In genomic region chr9:119751507-119751906, GRCm38 (mm10) we compare ENCODE assay signal across 10 mouse cellular contexts. TPM values are rescaled to one million over a fixed set of nuclear protein-coding genes. Genes with fewer than 3 reads are reported as not detected.
DNase-seq lines count a peak whose midpoint lies in the region; ATAC-seq lines count a peak whose summit lies in the region.
"Had no signal": no experiment of that assay in that cellular context is flagged by ENCODE, and none has a peak within 500 bp of the region (broad histone marks: within the 10 kb centered on the region; RNA-seq: fewer than 3 reads in every experiment).

No protein-coding gene starts in this region.

- WGBS in forebrain, embryonic 13.5 days, result 13% methylated on average over 5 of the region's 5 CpGs
- 10% methylated on average over 5 of the region's 5 CpGs for WGBS in neural tube, embryonic 11.5 days

- H3K36me3 ChIP-seq in forebrain, embryonic 13.5 days (ENCODE audit: poor library complexity, severe bottlenecking), result no peaks in the 10 kb centered on the region
- H3K36me3 ChIP-seq in neural tube, embryonic 11.5 days (ENCODE audit: control insufficient read depth, insufficient read depth, low read length), result no peaks in the 10 kb centered on the region
- H3K36me3 ChIP-seq: heart, embryonic 13.5 days had no signal

- H3K4me1 ChIP-seq in forebrain, embryonic 13.5 days, result no peaks in the 10 kb centered on the region
- H3K4me1 ChIP-seq in neural tube, embryonic 11.5 days (ENCODE audit: control insufficient read depth, insufficient read depth, low read length), result no peaks in the 10 kb centered on the region
- H3K4me1 ChIP-seq: megakaryocyte, embryonic 14.5 days had no signal

- peak; percentile 65 for ATAC-seq in forebrain, embryonic 13.5 days
- ATAC-seq in neural tube, embryonic 11.5 days (ENCODE audit: insufficient read depth, low FRiP score, low TSS enrichment), result no peak

- H3K9ac ChIP-seq in forebrain, embryonic 13.5 days, result no peak overlapping the region
- H3K9ac ChIP-seq in neural tube, embryonic 11.5 days (ENCODE audit: low read length), result no peak overlapping the region
- H3K9ac ChIP-seq: heart, embryonic 13.5 days had no signal

- peaks cover 6% of the 10 kb centered on the region; the same call in 1 of the 2 replicates for H3K9me3 ChIP-seq in forebrain, embryonic 13.5 days (replicated peaks)
- H3K9me3 ChIP-seq in neural tube, embryonic 11.5 days (ENCODE audit: control insufficient read depth, low read length), result no peaks in the 10 kb centered on the region
- H3K9me3 ChIP-seq: heart, embryonic 13.5 days had no signal

- no peak overlapping the region for H3K4me3 ChIP-seq in forebrain, embryonic 13.5 days
- no peak overlapping the region for H3K4me3 ChIP-seq in neural tube, embryonic 11.5 days (ENCODE audit: low read depth, low read length)
- H3K4me3 ChIP-seq: heart, embryonic 13.5 days; megakaryocyte, embryonic 14.5 days had no signal

- no peaks in the 10 kb centered on the region for H3K27me3 ChIP-seq in forebrain, embryonic 13.5 days
- no peaks in the 10 kb centered on the region for H3K27me3 ChIP-seq in neural tube, embryonic 11.5 days (ENCODE audit: control insufficient read depth, insufficient read depth, low read length)
- H3K27me3 ChIP-seq: heart, embryonic 13.5 days had no signal

- DNase-seq in cerebellum, adult 9-10 months, result peak; percentile 10
- no peak for DNase-seq in cerebellum, adult 18-20 months
- DNase-seq in right cerebral cortex, adult 18-20 months, result peak; percentile 45
- no peak for DNase-seq in right cerebral cortex, postnatal 14 days
- DNase-seq in layer of hippocampus, postnatal 10 days (ENCODE audit: low spot score in 2 of 2), result peak; percentile 32 to 52
- peak; percentile 34 for DNase-seq in neural tube, embryonic 11.5 days (ENCODE audit: low spot score)
- DNase-seq in gastrocnemius, adult 18-20 months (ENCODE audit: low spot score), result no peak

- no peak overlapping the region for H3K4me2 ChIP-seq in forebrain, embryonic 13.5 days
- no peak overlapping the region for H3K4me2 ChIP-seq in neural tube, embryonic 11.5 days (ENCODE audit: low read depth)
- H3K4me2 ChIP-seq: heart, embryonic 13.5 days had no signal

- no peak overlapping the region for H3K27ac ChIP-seq in forebrain, embryonic 13.5 days
- no peak overlapping the region for H3K27ac ChIP-seq in neural tube, embryonic 11.5 days (ENCODE audit: low read depth, low read length)
- H3K27ac ChIP-seq: heart, embryonic 13.5 days had no signal

RNA-seq across cellular contexts. Expression of gene Scn10a, which starts 32.4 kb away (rescaled TPM):
- polyA plus RNA-seq in forebrain, embryonic 13.5 days (2015; fragmentation: Nextera tagmentation; extraction: Ambion mirVana), result 0.13 TPM in 1 of 2 replicates, not detected in the other
- total RNA-seq in layer of hippocampus, postnatal 10 days (2021), result not detected
- polyA plus RNA-seq in neural tube, embryonic 11.5 days (2014; fragmentation: Nextera tagmentation; extraction: Ambion mirVana), result 0.38 and 0.62 TPM in 2 replicates
- total RNA-seq in gastrocnemius, adult 18-20 months (2021), result not detected

Comparison
In these comparisons a context has a peak if more than half of its experiments do, and no peak if none do; other contexts are left out.
1. DNase-seq: peak in cerebellum, adult 9-10 months (single experiment), right cerebral cortex, adult 18-20 months (single experiment), layer of hippocampus, postnatal 10 days (2 of 2) and neural tube, embryonic 11.5 days (single experiment); none in cerebellum, adult 18-20 months (0 of 2), right cerebral cortex, postnatal 14 days (single experiment) and gastrocnemius, adult 18-20 months (single experiment).